Mouse (Mus musculus) midbrain, embryonic 12.5 days (tissue): ENCODE measurements around the gene Mfap5. TPM values are rescaled to one million over a fixed set of nuclear protein-coding genes. Genes with fewer than 3 reads are reported as not detected.

Experiments used
- ATAC-seq: fragments of 200-750 bp; cut with Nextera tagmentation; 2 replicates; pipeline ENCODE4 v1.8.0; 2017; ENCODE audit warnings: low read depth, moderate TSS enrichment, moderate library complexity; ENCODE audit not compliant: low FRiP score
- H3K27ac ChIP-seq: fragments of 300-500 bp; sonication (generic); replicated peaks from 2 replicates; pipeline ENCODE4 v1.5.1; 2016; ENCODE audit warnings: mild to moderate bottlenecking
- H3K27me3 ChIP-seq: fragments of 300-500 bp; sonication (generic); 2 replicates; pipeline ENCODE4 v1.6.1; 2016; ENCODE audit warnings: mild to moderate bottlenecking
- H3K36me3 ChIP-seq: fragments of 300-500 bp; sonication (generic); 2 replicates; pipeline ENCODE4 v1.6.1; 2016
- H3K4me1 ChIP-seq: fragments of 300-500 bp; sonication (generic); 2 replicates; pipeline ENCODE4 v1.6.1; 2016
- H3K4me2 ChIP-seq: fragments of 300-500 bp; sonication (generic); replicated peaks from 2 replicates; pipeline ENCODE4 v1.6.1; 2016; ENCODE audit warnings: mild to moderate bottlenecking, moderate library complexity
- H3K4me3 ChIP-seq: fragments of 300-500 bp; sonication (generic); 2 replicates; pipeline ENCODE4 v1.5.1; 2016; ENCODE audit warnings: mild to moderate bottlenecking
- H3K9ac ChIP-seq: fragments of 300-500 bp; sonication (generic); replicated peaks from 2 replicates; pipeline ENCODE4 v1.6.1; 2016; ENCODE audit warnings: mild to moderate bottlenecking, moderate library complexity
- H3K9me3 ChIP-seq: fragments of 300-500 bp; sonication (generic); 2 replicates; pipeline ENCODE4 v1.6.1; 2016; ENCODE audit warnings: mild to moderate bottlenecking
- WGBS: fragments of 180-500 bp; shearing (Covaris S2); methylation state at CpG from one replicate; pipeline ENCODE4 v1.1.7; 2016; 5-methylcytosine and 5-hydroxymethylcytosine counted together
- polyA plus RNA-seq: library from polyadenylated mRNA; unstranded; fragments of >200 nt; fragmentation: Nextera tagmentation; extraction: Ambion mirVana; gene quantifications from 2 replicates; pipeline ENCODE4 v1.2.1, GENCODE M21; 2016

The Mfap5 gene
- polyA plus RNA-seq, 1 experiment from 2014 or later: 2.0 TPM

- no peak for ATAC-seq
- H3K36me3 ChIP-seq: no peaks in the 10 kb centered on the region
- H3K27ac ChIP-seq: no peak overlapping the region
- 90% methylated on average over 9 of the region's 9 CpGs for WGBS
- no peaks in the 10 kb centered on the region for H3K27me3 ChIP-seq
- no peaks in the 10 kb centered on the region for H3K9me3 ChIP-seq
- no peaks in the 10 kb centered on the region for H3K4me1 ChIP-seq
- no peak overlapping the region for H3K4me2 ChIP-seq
- H3K9ac ChIP-seq: no peak overlapping the region
- H3K4me3 ChIP-seq: no peak overlapping the region
Measured at GRCm38 (mm10) chr6:122545289-122545882, 39.7 kb downstream of the Mfap5 start.

- H3K4me1 ChIP-seq: no peaks in the 10 kb centered on the region
- H3K9me3 ChIP-seq: no peaks in the 10 kb centered on the region
- H3K9ac ChIP-seq: no peak overlapping the region
- ATAC-seq: no peak
- WGBS: 85% methylated on average over 10 of the region's 10 CpGs
- H3K4me3 ChIP-seq: no peak overlapping the region
- no peaks in the 10 kb centered on the region for H3K36me3 ChIP-seq
- no peak overlapping the region for H3K27ac ChIP-seq
- H3K27me3 ChIP-seq: no peaks in the 10 kb centered on the region
- H3K4me2 ChIP-seq: no peak overlapping the region
Measured at GRCm38 (mm10) chr6:122545948-122546347, 40.3 kb downstream of the Mfap5 start.

GRCm38 (mm10) chr6:122553606-122554005, 48.0 kb downstream of the Mfap5 start, which contains the start of gene Aicda:
TSS of gene Aicda (plus strand) at chr6:122553801.
- no peak for ATAC-seq
- H3K9ac ChIP-seq: no peak within 1 kb of the TSS
- no peak within 1 kb of the TSS for H3K4me3 ChIP-seq
- H3K27ac ChIP-seq: no peak within 1 kb of the TSS
- no peaks in the 10 kb centered on the region for H3K4me1 ChIP-seq
- H3K4me2 ChIP-seq: no peak within 1 kb of the TSS
- H3K36me3 ChIP-seq: no peaks in the 10 kb centered on the region
- no peaks in the 10 kb centered on the region for H3K9me3 ChIP-seq
- peaks cover 11% of the 10 kb centered on the region for H3K27me3 ChIP-seq
- WGBS: 57% methylated on average over 9 of the region's 9 CpGs

GRCm38 (mm10) chr6:122554102-122554501, 48.5 kb downstream of the Mfap5 start:
- 85% methylated on average over 6 of the region's 6 CpGs for WGBS
- Histone ChIP-seq H3K4me1 (no peaks in the 10 kb centered on the region), H3K9ac (no peak overlapping the region), H3K4me3 (no peak overlapping the region), H3K9me3 (no peaks in the 10 kb centered on the region), H3K27me3 (peaks cover 11% of the 10 kb centered on the region), H3K4me2 (no peak overlapping the region), H3K27ac (no peak overlapping the region), H3K36me3 (no peaks in the 10 kb centered on the region)
- no peak for ATAC-seq

GRCm38 (mm10) chr6:122555266-122555665, 49.6 kb downstream of the Mfap5 start:
- Histone ChIP-seq H3K9ac (no peak overlapping the region), H3K27me3 (peaks cover 11% of the 10 kb centered on the region), H3K4me1 (peaks cover 4% of the 10 kb centered on the region; the same call in 1 of the 2 replicates), H3K4me3 (no peak overlapping the region), H3K27ac (no peak overlapping the region), H3K9me3 (no peaks in the 10 kb centered on the region), H3K4me2 (no peak overlapping the region), H3K36me3 (no peaks in the 10 kb centered on the region)
- ATAC-seq: no peak
- 56% methylated on average over 7 of the region's 7 CpGs for WGBS

GRCm38 (mm10) chr6:122556959-122557561, 51.4 kb downstream of the Mfap5 start:
- no peak for ATAC-seq
- H3K4me3 ChIP-seq: no peak overlapping the region
- H3K9ac ChIP-seq: no peak overlapping the region
- peaks cover 4% of the 10 kb centered on the region; the same call in 1 of the 2 replicates for H3K4me1 ChIP-seq
- H3K9me3 ChIP-seq: no peaks in the 10 kb centered on the region
- 26% methylated on average over 15 of the region's 15 CpGs for WGBS
- H3K27ac ChIP-seq: no peak overlapping the region
- peak overlapping the region; percentile 39 for H3K4me2 ChIP-seq
- H3K27me3 ChIP-seq: peaks cover 17% of the 10 kb centered on the region
- no peaks in the 10 kb centered on the region for H3K36me3 ChIP-seq

- Histone ChIP-seq H3K9ac (no peak overlapping the region), H3K36me3 (no peaks in the 10 kb centered on the region), H3K27ac (no peak overlapping the region), H3K4me2 (peak overlapping the region; percentile 38), H3K4me1 (peaks cover 7% of the 10 kb centered on the region; the same call in 1 of the 2 replicates), H3K27me3 (peaks cover 14% of the 10 kb centered on the region), H3K4me3 (peak overlapping the region; percentile 6; the same call in 1 of the 2 replicates), H3K9me3 (no peaks in the 10 kb centered on the region)
- 14% methylated on average over 17 of the region's 17 CpGs for WGBS
- ATAC-seq: peak; percentile 28; the same call in 1 of the 2 replicates
Measured at GRCm38 (mm10) chr6:122560427-122560826, 54.8 kb downstream of the Mfap5 start.

- Histone ChIP-seq H3K4me3 (no peak overlapping the region), H3K4me1 (peaks cover 7% of the 10 kb centered on the region; the same call in 1 of the 2 replicates), H3K36me3 (no peaks in the 10 kb centered on the region), H3K9me3 (no peaks in the 10 kb centered on the region), H3K27me3 (peaks cover 10% of the 10 kb centered on the region; the same call in 1 of the 2 replicates), H3K9ac (no peak overlapping the region), H3K4me2 (peak overlapping the region; percentile 38; the same call in 1 of the 2 replicates), H3K27ac (no peak overlapping the region)
- peak; percentile 13; the same call in 1 of the 2 replicates for ATAC-seq
- 88% methylated on average over 20 of the region's 20 CpGs for WGBS
Measured at GRCm38 (mm10) chr6:122561005-122561404, 55.4 kb downstream of the Mfap5 start.

GRCm38 (mm10) chr6:122562463-122562862, 56.8 kb downstream of the Mfap5 start:
- WGBS: 3% methylated on average over 6 of the region's 6 CpGs
- Histone ChIP-seq H3K36me3 (no peaks in the 10 kb centered on the region), H3K9ac (no peak overlapping the region), H3K27me3 (peaks cover 10% of the 10 kb centered on the region; the same call in 1 of the 2 replicates), H3K4me1 (peaks cover 7% of the 10 kb centered on the region; the same call in 1 of the 2 replicates), H3K4me2 (peak overlapping the region; percentile 26; the same call in 1 of the 2 replicates), H3K4me3 (no peak overlapping the region), H3K27ac (no peak overlapping the region), H3K9me3 (no peaks in the 10 kb centered on the region)
- ATAC-seq: peak; percentile 38

GRCm38 (mm10) chr6:122565070-122565784, 59.6 kb downstream of the Mfap5 start:
- Histone ChIP-seq H3K4me3 (no peak overlapping the region), H3K27ac (no peak overlapping the region), H3K4me1 (0 out of 2 replicates have a peak, but pooled peaks cover 4% of the 10 kb centered on the region), H3K9ac (no peak overlapping the region), H3K4me2 (no peak overlapping the region), H3K9me3 (no peaks in the 10 kb centered on the region), H3K36me3 (no peaks in the 10 kb centered on the region), H3K27me3 (peaks cover 10% of the 10 kb centered on the region; the same call in 1 of the 2 replicates)
- WGBS: 89% methylated on average over 9 of the region's 9 CpGs
- no peak for ATAC-seq

GRCm38 (mm10) chr6:122569113-122569512, 63.5 kb downstream of the Mfap5 start:
- Histone ChIP-seq H3K4me3 (no peak overlapping the region), H3K27ac (no peak overlapping the region), H3K9me3 (no peaks in the 10 kb centered on the region), H3K36me3 (no peaks in the 10 kb centered on the region), H3K4me1 (no peaks in the 10 kb centered on the region), H3K9ac (no peak overlapping the region), H3K27me3 (peaks cover 3% of the 10 kb centered on the region; the same call in 1 of the 2 replicates), H3K4me2 (no peak overlapping the region)
- no peak for ATAC-seq
- WGBS: 60% methylated on average over 5 of the region's 5 CpGs

GRCm38 (mm10) chr6:122569762-122570161, 64.1 kb downstream of the Mfap5 start:
- H3K4me3 ChIP-seq: no peak overlapping the region
- no peaks in the 10 kb centered on the region for H3K36me3 ChIP-seq
- H3K9me3 ChIP-seq: no peaks in the 10 kb centered on the region
- H3K9ac ChIP-seq: no peak overlapping the region
- H3K27ac ChIP-seq: no peak overlapping the region
- no peak overlapping the region for H3K4me2 ChIP-seq
- 63% methylated on average over 1 of the region's 1 CpGs for WGBS
- no peaks in the 10 kb centered on the region for H3K4me1 ChIP-seq
- no peak for ATAC-seq
- peaks cover 3% of the 10 kb centered on the region; the same call in 1 of the 2 replicates for H3K27me3 ChIP-seq
